Mouse (Mus musculus): Measurements from ENCODE around the gene Csk. TPM values are rescaled to one million over a fixed set of nuclear protein-coding genes. Genes with fewer than 3 reads are reported as not detected.

Gene Csk
- total and polyA plus RNA-seq, 3 experiments: 213 to 338 TPM; not detected in 1

DNA sequence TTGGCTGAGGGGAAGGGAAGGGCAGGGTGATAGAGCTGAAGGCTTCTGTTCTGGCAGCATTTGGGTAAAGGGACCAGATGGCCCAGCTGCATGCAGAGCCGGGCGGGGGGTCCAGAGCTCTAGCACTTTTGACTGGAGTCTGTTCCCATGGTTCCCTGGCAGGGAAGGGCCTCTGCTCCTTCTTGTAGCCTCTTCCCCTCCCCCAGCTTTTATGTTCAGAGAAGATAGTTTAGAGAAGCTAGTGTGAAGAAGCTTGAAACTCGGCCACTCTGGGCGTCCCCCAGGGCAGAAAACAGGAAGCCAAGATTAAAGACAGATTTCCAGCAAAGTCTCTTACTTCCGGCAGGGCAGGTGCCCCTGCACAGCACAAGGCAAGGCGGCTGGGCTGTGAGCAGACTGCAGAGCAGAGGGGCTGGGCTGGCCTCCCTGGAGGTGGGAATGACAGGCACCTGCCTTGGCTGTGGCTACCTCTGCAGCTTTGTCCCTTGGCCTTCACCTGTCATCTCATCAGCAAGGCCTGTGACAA, 2.6 kb downstream of the Csk start (continued):
- TF ChIP-seq MYC (IDR thresholded peaks at IDR 0.05; ENCODE audit: low read depth, low read length): 0 out of 2 replicates have a peak, but pooled peaks have one; percentile 64
- TF ChIP-seq TAL1 (IDR thresholded peaks at IDR 0.05; ENCODE audit: low read length): 0 out of 2 replicates have a peak, but pooled peaks have one; percentile 4
- TF ChIP-seq ZC3H11A (IDR thresholded peaks at IDR 0.05; ENCODE audit: low read depth, low read length): no peak
- peak; percentile 68 for TF ChIP-seq TBP (IDR thresholded peaks at IDR 0.05; ENCODE audit: low read depth, low read length)
- TF ChIP-seq MEF2A (IDR thresholded peaks at IDR 0.05; ENCODE audit: extremely low read depth, insufficient replicate concordance, low read depth, low read length, poor library complexity, severe bottlenecking): no peak
- no peak for TF ChIP-seq ZNF384 (IDR thresholded peaks at IDR 0.05; ENCODE audit: low read depth, low read length)
- TF ChIP-seq ETS1 (IDR thresholded peaks at IDR 0.05; ENCODE audit: low read depth, low read length): peak; percentile 43; the same call in 1 of the 2 replicates
- TF ChIP-seq ELF1 (IDR thresholded peaks at IDR 0.05; ENCODE audit: low read depth, low read length): peak; percentile 60

GRCm38 (mm10) chr9:57650130-57650785, 3.2 kb downstream of the Csk start:
- H3K4me3 ChIP-seq (ENCODE audit: control insufficient read depth in 1 of 2, insufficient read depth in 1 of 2, low read depth in 2 of 2, low read length in 2 of 2): peak overlapping the region in 1 of 2 experiments; percentile 15; a peak in 1 of 4 replicates
- DNase-seq (ENCODE audit: low read depth, low spot score): no peak
- H3K9ac ChIP-seq (ENCODE audit: control insufficient read depth, low read depth, low read length, poor library complexity, severe bottlenecking): peak overlapping the region; percentile 70
- H3K79me2 ChIP-seq (ENCODE audit: control insufficient read depth, insufficient read depth, low read length, poor library complexity): peaks cover 4% of the 10 kb centered on the region
- TF ChIP-seq MAFK (IDR thresholded peaks at IDR 0.05; ENCODE audit: borderline replicate concordance, low read depth, low read length) (no peak), MEF2A (IDR thresholded peaks at IDR 0.05; ENCODE audit: extremely low read depth, insufficient replicate concordance, low read depth, low read length, poor library complexity, severe bottlenecking) (no peak), TAL1 (IDR thresholded peaks at IDR 0.05; ENCODE audit: low read length) (no peak), CHD1 (IDR thresholded peaks at IDR 0.05; ENCODE audit: low read depth, low read length) (no peak), MAZ (IDR thresholded peaks at IDR 0.05; ENCODE audit: low read depth, low read length) (no peak), TCF12 (IDR thresholded peaks at IDR 0.05; ENCODE audit: low read depth, low read length) (no peak), EP300 (IDR thresholded peaks at IDR 0.05; ENCODE audit: low read depth in 1 of 2, low read length in 2 of 2) (no peak), NELFE (IDR thresholded peaks at IDR 0.05; ENCODE audit: low read depth, low read length) (no peak)
- peak overlapping the region; percentile 94 for H3K27ac ChIP-seq (ENCODE audit: control insufficient read depth, low read depth, low read length)
- peaks cover 14 to 39% of the 10 kb centered on the region in 2 experiments for H3K4me1 ChIP-seq (ENCODE audit: control insufficient read depth in 1 of 2, insufficient read depth in 2 of 2, low read length in 2 of 2)
- no peaks in the 10 kb centered on the region for H3K9me3 ChIP-seq (replicated peaks; ENCODE audit: insufficient read depth, low read length)
- peaks cover 0 to 27% of the 10 kb centered on the region in 2 experiments; a peak in 2 of 4 replicates for H3K36me3 ChIP-seq (ENCODE audit: control insufficient read depth in 1 of 2, insufficient read depth in 2 of 2, low read length in 2 of 2)
- no peaks in the 10 kb centered on the region for H3K27me3 ChIP-seq (ENCODE audit: control insufficient read depth in 1 of 2, insufficient read depth in 2 of 2, low read length in 2 of 2)

Measured in MEL (cell line).